Mouse (Mus musculus): ENCODE data around the gene Prrc2b.

- no peak for TF ChIP-seq CTCF (conservative IDR thresholded peaks at IDR 0.05; ENCODE audit: insufficient read depth, insufficient read length, low read depth, low read length)
- TF ChIP-seq POLR2A (IDR thresholded peaks at IDR 0.05; ENCODE audit: low read depth, low read length) = no peak
Measured at GRCm38 (mm10) chr2:32182119-32182518, 31.2 kb downstream of the Prrc2b start.

All from kidney, adult 2 months (tissue).